Mouse (Mus musculus) limb, embryonic 15.5 days (tissue): ENCODE measurements around the gene Myo7a. TPM values are rescaled to one million over a fixed set of nuclear protein-coding genes. Genes with fewer than 3 reads are reported as not detected.

Experiments used
- ATAC-seq: fragments of 200-750 bp; cut with Nextera tagmentation; 2 replicates; pipeline ENCODE4 v1.8.0; 2017; ENCODE audit warnings: low read depth, moderate TSS enrichment; ENCODE audit not compliant: insufficient number of reproducible peaks, low FRiP score, low TSS enrichment
- H3K27ac ChIP-seq: fragments of 300-500 bp; sonication (generic); 2 replicates; pipeline ENCODE4 v1.5.1; 2015; ENCODE audit warnings: moderate library complexity, mild to moderate bottlenecking, inconsistent platforms
- H3K27me3 ChIP-seq: fragments of 300-500 bp; sonication (generic); 2 replicates; pipeline ENCODE4 v1.6.1; 2015; ENCODE audit warnings: inconsistent platforms
- H3K36me3 ChIP-seq: fragments of 300-500 bp; sonication (generic); 2 replicates; pipeline ENCODE4 v1.6.1; 2015; ENCODE audit warnings: inconsistent platforms
- H3K4me1 ChIP-seq: fragments of 300-500 bp; sonication (generic); 2 replicates; pipeline ENCODE4 v1.6.1; 2015; ENCODE audit warnings: inconsistent platforms
- H3K4me2 ChIP-seq: fragments of 300-500 bp; sonication (generic); 2 replicates; pipeline ENCODE4 v1.6.1; 2015; ENCODE audit warnings: mild to moderate bottlenecking, inconsistent platforms
- H3K4me3 ChIP-seq: fragments of 300-500 bp; sonication (generic); 2 replicates; pipeline ENCODE4 v1.5.1; 2015; ENCODE audit warnings: mild to moderate bottlenecking, inconsistent platforms
- H3K9ac ChIP-seq: fragments of 300-500 bp; sonication (generic); 2 replicates; pipeline ENCODE4 v1.6.1; 2015; ENCODE audit warnings: inconsistent platforms
- H3K9me3 ChIP-seq: fragments of 300-500 bp; sonication (generic); 2 replicates; pipeline ENCODE4 v1.6.1; 2016; ENCODE audit warnings: inconsistent platforms
- WGBS: fragments of 180-500 bp; shearing (Covaris S2); methylation state at CpG from one replicate; pipeline ENCODE4 v1.1.7; 2015; 5-methylcytosine and 5-hydroxymethylcytosine counted together
- polyA plus RNA-seq: library from polyadenylated mRNA; unstranded; fragments of >200 nt; fragmentation: Nextera tagmentation; extraction: Ambion mirVana; gene quantifications from 2 replicates; pipeline ENCODE4 v1.2.1, GENCODE M21; 2015

Myo7a gene
- polyA plus RNA-seq, 1 experiment from 2014 or later: 8.0 TPM

GRCm38 (mm10) chr7:98153345-98153744 lies 34.0 kb upstream of the Myo7a start:
- H3K4me1 ChIP-seq: peaks cover 47% of the 10 kb centered on the region

GRCm38 (mm10) chr7:98152400-98152799 lies 33.1 kb upstream of the Myo7a start:
- Histone ChIP-seq H3K4me2 (no peak overlapping the region), H3K9ac (no peak overlapping the region), H3K27ac (no peak overlapping the region), H3K36me3 (no peaks in the 10 kb centered on the region), H3K27me3 (no peaks in the 10 kb centered on the region), H3K9me3 (no peaks in the 10 kb centered on the region), H3K4me3 (no peak overlapping the region), H3K4me1 (peaks cover 41% of the 10 kb centered on the region)
- 28% methylated on average over 8 of the region's 8 CpGs for WGBS
- ATAC-seq: no peak

More at GRCm38 (mm10) chr7:98153345-98153744, 34.0 kb upstream of the Myo7a start:
- Histone ChIP-seq H3K9ac (no peak overlapping the region), H3K36me3 (no peaks in the 10 kb centered on the region), H3K9me3 (no peaks in the 10 kb centered on the region), H3K4me2 (no peak overlapping the region), H3K27me3 (no peaks in the 10 kb centered on the region), H3K4me3 (no peak overlapping the region), H3K27ac (no peak overlapping the region)
- ATAC-seq: no peak
- 47% methylated on average over 3 of the region's 3 CpGs for WGBS

GRCm38 (mm10) chr7:98150525-98150924 lies 31.2 kb upstream of the Myo7a start:
- Histone ChIP-seq H3K27me3 (no peaks in the 10 kb centered on the region), H3K9me3 (no peaks in the 10 kb centered on the region), H3K27ac (no peak overlapping the region), H3K4me1 (peaks cover 38% of the 10 kb centered on the region), H3K36me3 (no peaks in the 10 kb centered on the region), H3K4me3 (no peak overlapping the region), H3K4me2 (no peak overlapping the region), H3K9ac (no peak overlapping the region)
- 54% methylated on average over 5 of the region's 5 CpGs for WGBS
- no peak for ATAC-seq

- ATAC-seq: no peak
Observed at GRCm38 (mm10) chr7:98149802-98150201, 30.5 kb upstream of the Myo7a start.

GRCm38 (mm10) chr7:98148721-98149407 lies 29.5 kb upstream of the Myo7a start:
- no peak overlapping the region for H3K4me3 ChIP-seq
- no peaks in the 10 kb centered on the region for H3K36me3 ChIP-seq
- no peaks in the 10 kb centered on the region for H3K9me3 ChIP-seq
- ATAC-seq: no peak
- WGBS: 65% methylated on average over 10 of the region's 10 CpGs
- H3K9ac ChIP-seq: no peak overlapping the region
- no peak overlapping the region for H3K27ac ChIP-seq
- H3K27me3 ChIP-seq: no peaks in the 10 kb centered on the region
- peaks cover 31% of the 10 kb centered on the region for H3K4me1 ChIP-seq
- H3K4me2 ChIP-seq: no peak overlapping the region

More at GRCm38 (mm10) chr7:98149802-98150201, 30.5 kb upstream of the Myo7a start:
- Histone ChIP-seq H3K4me2 (no peak overlapping the region), H3K27me3 (no peaks in the 10 kb centered on the region), H3K9ac (no peak overlapping the region), H3K4me3 (no peak overlapping the region), H3K4me1 (peaks cover 38% of the 10 kb centered on the region), H3K27ac (no peak overlapping the region), H3K36me3 (no peaks in the 10 kb centered on the region), H3K9me3 (no peaks in the 10 kb centered on the region)
- 25% methylated on average over 3 of the region's 3 CpGs for WGBS

- H3K27me3 ChIP-seq: no peaks in the 10 kb centered on the region
- no peak overlapping the region for H3K4me3 ChIP-seq
- H3K36me3 ChIP-seq: no peaks in the 10 kb centered on the region
- no peaks in the 10 kb centered on the region for H3K9me3 ChIP-seq
- H3K9ac ChIP-seq: no peak overlapping the region
- ATAC-seq: no peak
- 83% methylated on average over 8 of the region's 8 CpGs for WGBS
- H3K4me2 ChIP-seq: no peak overlapping the region
- peaks cover 26% of the 10 kb centered on the region for H3K4me1 ChIP-seq
- H3K27ac ChIP-seq: no peak overlapping the region
Observed at GRCm38 (mm10) chr7:98147766-98148165, 28.4 kb upstream of the Myo7a start.

GRCm38 (mm10) chr7:98146447-98146845 lies 27.1 kb upstream of the Myo7a start:
- H3K36me3 ChIP-seq: no peaks in the 10 kb centered on the region
- 67% methylated on average over 8 of the region's 8 CpGs for WGBS
- H3K4me3 ChIP-seq: no peak overlapping the region
- H3K9me3 ChIP-seq: no peaks in the 10 kb centered on the region
- peaks cover 16% of the 10 kb centered on the region; the same call in 1 of the 2 replicates for H3K4me1 ChIP-seq
- H3K27ac ChIP-seq: no peak overlapping the region
- H3K27me3 ChIP-seq: no peaks in the 10 kb centered on the region
- no peak overlapping the region for H3K9ac ChIP-seq
- H3K4me2 ChIP-seq: no peak overlapping the region
- ATAC-seq: no peak

- Histone ChIP-seq H3K4me1 (peaks cover 19% of the 10 kb centered on the region; the same call in 1 of the 2 replicates), H3K4me2 (no peak overlapping the region)
- WGBS: 62% methylated on average over 12 of the region's 12 CpGs
Observed at GRCm38 (mm10) chr7:98145842-98146446, 26.6 kb upstream of the Myo7a start.

GRCm38 (mm10) chr7:98145402-98145801 lies 26.1 kb upstream of the Myo7a start, which contains the start of gene Omp:
Omp (minus strand) TSS chr7:98145502.
- WGBS: 91% methylated on average over 5 of the region's 5 CpGs
- ATAC-seq: no peak
- no peak within 1 kb of the TSS for H3K27ac ChIP-seq

More at GRCm38 (mm10) chr7:98145842-98146446, 26.6 kb upstream of the Myo7a start:
- ATAC-seq: no peak
- H3K27me3 ChIP-seq: no peaks in the 10 kb centered on the region
- H3K27ac ChIP-seq: no peak overlapping the region
- no peaks in the 10 kb centered on the region for H3K36me3 ChIP-seq
- no peak overlapping the region for H3K4me3 ChIP-seq
- H3K9me3 ChIP-seq: no peaks in the 10 kb centered on the region
- H3K9ac ChIP-seq: no peak overlapping the region

GRCm38 (mm10) chr7:98142648-98143047 lies 23.3 kb upstream of the Myo7a start:
- no peaks in the 10 kb centered on the region for H3K36me3 ChIP-seq
- ATAC-seq: no peak

More at GRCm38 (mm10) chr7:98145402-98145801, 26.1 kb upstream of the Myo7a start, which contains the start of gene Omp:
- Histone ChIP-seq H3K4me2 (no peak within 1 kb of the TSS), H3K27me3 (no peaks in the 10 kb centered on the region), H3K36me3 (no peaks in the 10 kb centered on the region), H3K4me1 (peaks cover 22% of the 10 kb centered on the region; the same call in 1 of the 2 replicates), H3K9ac (no peak within 1 kb of the TSS), H3K4me3 (no peak within 1 kb of the TSS), H3K9me3 (no peaks in the 10 kb centered on the region)

GRCm38 (mm10) chr7:98142247-98142646 lies 22.9 kb upstream of the Myo7a start:
- WGBS: 65% methylated on average over 8 of the region's 8 CpGs
- ATAC-seq: no peak

More at GRCm38 (mm10) chr7:98142648-98143047, 23.3 kb upstream of the Myo7a start:
- Histone ChIP-seq H3K4me2 (no peak overlapping the region), H3K4me1 (peaks cover 13% of the 10 kb centered on the region; the same call in 1 of the 2 replicates), H3K27ac (no peak overlapping the region), H3K9ac (no peak overlapping the region), H3K4me3 (no peak overlapping the region), H3K27me3 (no peaks in the 10 kb centered on the region), H3K9me3 (no peaks in the 10 kb centered on the region)
- 71% methylated on average over 3 of the region's 3 CpGs for WGBS

GRCm38 (mm10) chr7:98141206-98141605 lies 21.9 kb upstream of the Myo7a start:
- H3K36me3 ChIP-seq: no peaks in the 10 kb centered on the region
- H3K4me1 ChIP-seq: peaks cover 13% of the 10 kb centered on the region; the same call in 1 of the 2 replicates
- H3K9me3 ChIP-seq: no peaks in the 10 kb centered on the region
- H3K9ac ChIP-seq: no peak overlapping the region
- H3K27me3 ChIP-seq: no peaks in the 10 kb centered on the region
- H3K4me2 ChIP-seq: no peak overlapping the region
- 66% methylated on average over 3 of the region's 3 CpGs for WGBS
- no peak overlapping the region for H3K27ac ChIP-seq
- no peak overlapping the region for H3K4me3 ChIP-seq
- no peak for ATAC-seq

More at GRCm38 (mm10) chr7:98142247-98142646, 22.9 kb upstream of the Myo7a start:
- Histone ChIP-seq H3K4me3 (no peak overlapping the region), H3K36me3 (no peaks in the 10 kb centered on the region), H3K4me2 (no peak overlapping the region), H3K27ac (no peak overlapping the region), H3K9ac (no peak overlapping the region), H3K4me1 (peaks cover 13% of the 10 kb centered on the region; the same call in 1 of the 2 replicates), H3K27me3 (no peaks in the 10 kb centered on the region), H3K9me3 (no peaks in the 10 kb centered on the region)
